Mouse (Mus musculus) left cerebral cortex, adult 2 months (tissue): ENCODE results near the gene Rhbdd3. TPM values are rescaled to one million over a fixed set of nuclear protein-coding genes. Genes with fewer than 3 reads are reported as not detected.
A peak's percentile ranks its signal among the peaks of the same experiment; 100 is the strongest.

Experiments used
- DNase-seq, 2 experiments: peaks; one replicate each; pipeline ENCODE4 v3.0.0; 2021 to 2022; ENCODE audit warnings: low spot score in 2 of 2, mixed read lengths in 1 of 2; ENCODE audit errors: extremely low spot score in 1 of 2
- H3K27ac ChIP-seq: fragments of 200-600 bp; 2 replicates; pipeline ENCODE4 v1.8.1; 2022
- H3K4me3 ChIP-seq: fragments of 200-600 bp; 2 replicates; pipeline ENCODE4 v1.8.1; 2022
- CTCF ChIP-seq: fragments of 200-600 bp; IDR thresholded peaks from 2 replicates; pipeline ENCODE4 v1.8.1; 2022; ENCODE audit warnings: antibody characterized with exemption, mild to moderate bottlenecking, moderate library complexity
- intact Hi-C: fragments of 180-260 bp; cut with DNase I; formaldehyde crosslinking; loops from one replicate; pipeline ENCODE4 v1.15.1; 2025
- total RNA-seq, 2 experiments: library from RNA; stranded (reverse); gene quantifications; 2 replicates each; pipeline ENCODE4 v1.2.3; 2021

Rhbdd3 gene
- total RNA-seq, 2 experiments from 2014 or later: 23.7 to 28.0 TPM

GRCm38 (mm10) chr11:5140619-5141018 lies 41.9 kb downstream of the Rhbdd3 start:
- Histone ChIP-seq H3K4me3 (no peak overlapping the region), H3K27ac (no peak overlapping the region)
- intact Hi-C loops: no loop called here
- no peak for TF ChIP-seq CTCF
- DNase-seq: peak; percentile 29 to 39

- TF ChIP-seq CTCF: no peak
- intact Hi-C loops: no loop called here
- no peak overlapping the region for H3K4me3 ChIP-seq
- DNase-seq: no peak
- no peak overlapping the region for H3K27ac ChIP-seq
Observed at GRCm38 (mm10) chr11:5141252-5141651, 42.5 kb downstream of the Rhbdd3 start.

- intact Hi-C loops: no loop called here
- no peak for DNase-seq
- Histone ChIP-seq H3K27ac (no peak overlapping the region), H3K4me3 (no peak overlapping the region)
- TF ChIP-seq CTCF: no peak
Observed at GRCm38 (mm10) chr11:5141965-5142364, 43.2 kb downstream of the Rhbdd3 start.

GRCm38 (mm10) chr11:5145600-5145999 lies 46.9 kb downstream of the Rhbdd3 start:
- no peak for TF ChIP-seq CTCF
- Histone ChIP-seq H3K27ac (no peak overlapping the region), H3K4me3 (no peak overlapping the region)
- no peak for DNase-seq
- intact Hi-C loops: no loop called here

GRCm38 (mm10) chr11:5149249-5149648 lies 50.5 kb downstream of the Rhbdd3 start:
- no peak for TF ChIP-seq CTCF
- no peak overlapping the region for H3K27ac ChIP-seq
- intact Hi-C loops: no loop called here
- no peak overlapping the region for H3K4me3 ChIP-seq
- DNase-seq: no peak

GRCm38 (mm10) chr11:5149955-5150354 lies 51.2 kb downstream of the Rhbdd3 start:
- TF ChIP-seq CTCF: no peak

GRCm38 (mm10) chr11:5150416-5151246 lies 51.9 kb downstream of the Rhbdd3 start:
- Histone ChIP-seq H3K4me3 (no peak overlapping the region), H3K27ac (no peak overlapping the region)
- TF ChIP-seq CTCF: no peak
- no peak for DNase-seq
- intact Hi-C loops: no loop called here

More at GRCm38 (mm10) chr11:5149955-5150354, 51.2 kb downstream of the Rhbdd3 start:
- DNase-seq: no peak
- intact Hi-C loops: no loop called here
- Histone ChIP-seq H3K27ac (no peak overlapping the region), H3K4me3 (no peak overlapping the region)

- peak overlapping the region; percentile 47 for H3K4me3 ChIP-seq
- no peak for TF ChIP-seq CTCF
- intact Hi-C loops: no loop called here
- H3K27ac ChIP-seq: no peak overlapping the region
- DNase-seq: no peak
Observed at GRCm38 (mm10) chr11:5151247-5151630, 52.5 kb downstream of the Rhbdd3 start.

GRCm38 (mm10) chr11:5151680-5152337 lies 53.1 kb downstream of the Rhbdd3 start, which contains the start of gene Emid1:
TSS of gene Emid1 (minus strand) at chr11:5152257.
- no peak for TF ChIP-seq CTCF
- intact Hi-C loops: no loop called here
- DNase-seq: no peak
- no peak within 1 kb of the TSS for H3K27ac ChIP-seq
- peak within 1 kb of the TSS; percentile 47 for H3K4me3 ChIP-seq

GRCm38 (mm10) chr11:5154961-5155805 lies 56.5 kb downstream of the Rhbdd3 start:
- intact Hi-C loops: no loop called here
- no peak overlapping the region for H3K27ac ChIP-seq
- H3K4me3 ChIP-seq: no peak overlapping the region
- DNase-seq: no peak
- TF ChIP-seq CTCF: no peak

Other genes starting within 250 kb of the Rhbdd3 start
- 10 to 100 TPM; 74.3 to 74.7 TPM for gene Nf2, start 249.4 kb upstream of the Rhbdd3 start, total RNA-seq
- 10 to 100 TPM; 84.8 to 85.8 TPM for gene Nipsnap1, start 225.0 kb upstream of the Rhbdd3 start, total RNA-seq
- gene Thoc5, start 203.6 kb upstream of the Rhbdd3 start, total RNA-seq: 10 to 100 TPM; 37.4 to 38.9 TPM
- gene Nefh, start 150.9 kb upstream of the Rhbdd3 start, total RNA-seq: 10 to 100 TPM; 47.9 to 54.5 TPM
- gene Ap1b1, start 112.1 kb upstream of the Rhbdd3 start, total RNA-seq: 100 to 1,000 TPM; 156 to 177 TPM
- gene Rasl10a, start 40.8 kb upstream of the Rhbdd3 start, total RNA-seq: 10 to 100 TPM; 71.6 to 84.3 TPM
- gene Gas2l1, start 33.6 kb upstream of the Rhbdd3 start, total RNA-seq: 10 to 100 TPM; 92.1 to 95.3 TPM
- 100 to 1,000 TPM; 309 to 316 TPM for gene Ewsr1, start 340 bp downstream of the Rhbdd3 start, total RNA-seq
- 1 to 10 TPM; 6.2 to 8.1 TPM for gene Emid1, start 53.3 kb downstream of the Rhbdd3 start, total RNA-seq
- 10 to 100 TPM; 14.8 to 15.4 TPM for gene Kremen1, start 162.6 kb downstream of the Rhbdd3 start, total RNA-seq